Mouse (Mus musculus) midbrain, embryonic 10.5 days (tissue): ENCODE results near the gene Lyrm9. TPM values are rescaled to one million over a fixed set of nuclear protein-coding genes. Genes with fewer than 3 reads are reported as not detected.

Experiments used
- DNase-seq: peaks from one replicate; pipeline ENCODE4 v3.0.0-alpha.2; 2017; ENCODE audit warnings: low spot score
- H3K27ac ChIP-seq: fragments of 300-500 bp; sonication (generic); replicated peaks from 2 replicates; pipeline ENCODE4 v1.5.1; 2016; ENCODE audit warnings: mild to moderate bottlenecking
- H3K27me3 ChIP-seq: fragments of 300-500 bp; sonication (generic); 2 replicates; pipeline ENCODE4 v1.6.1; 2016; ENCODE audit warnings: low read depth, mild to moderate bottlenecking; ENCODE audit not compliant: poor library complexity, severe bottlenecking
- H3K36me3 ChIP-seq: fragments of 300-500 bp; sonication (generic); 2 replicates; pipeline ENCODE4 v1.6.1; 2016; ENCODE audit warnings: mild to moderate bottlenecking, moderate library complexity
- H3K4me1 ChIP-seq: fragments of 300-500 bp; sonication (generic); 2 replicates; pipeline ENCODE4 v1.6.1; 2016
- H3K4me3 ChIP-seq: fragments of 300-500 bp; sonication (generic); 2 replicates; pipeline ENCODE4 v1.5.1; 2016; ENCODE audit warnings: mild to moderate bottlenecking, moderate library complexity
- H3K9me3 ChIP-seq: fragments of 300-500 bp; sonication (generic); replicated peaks from 2 replicates; pipeline ENCODE4 v1.6.1; 2016; ENCODE audit warnings: mild to moderate bottlenecking
- WGBS: fragments of 180-500 bp; shearing (Covaris S2); methylation state at CpG from one replicate; pipeline ENCODE4 v1.1.7; 2016; 5-methylcytosine and 5-hydroxymethylcytosine counted together
- polyA plus RNA-seq: library from polyadenylated mRNA; unstranded; fragments of >200 nt; fragmentation: Nextera tagmentation; extraction: Ambion mirVana; gene quantifications from 2 replicates; pipeline ENCODE4 v1.2.1, GENCODE M21; 2016

The Lyrm9 gene
- polyA plus RNA-seq: 20.7 and 21.8 TPM in 2 replicates

DNA sequence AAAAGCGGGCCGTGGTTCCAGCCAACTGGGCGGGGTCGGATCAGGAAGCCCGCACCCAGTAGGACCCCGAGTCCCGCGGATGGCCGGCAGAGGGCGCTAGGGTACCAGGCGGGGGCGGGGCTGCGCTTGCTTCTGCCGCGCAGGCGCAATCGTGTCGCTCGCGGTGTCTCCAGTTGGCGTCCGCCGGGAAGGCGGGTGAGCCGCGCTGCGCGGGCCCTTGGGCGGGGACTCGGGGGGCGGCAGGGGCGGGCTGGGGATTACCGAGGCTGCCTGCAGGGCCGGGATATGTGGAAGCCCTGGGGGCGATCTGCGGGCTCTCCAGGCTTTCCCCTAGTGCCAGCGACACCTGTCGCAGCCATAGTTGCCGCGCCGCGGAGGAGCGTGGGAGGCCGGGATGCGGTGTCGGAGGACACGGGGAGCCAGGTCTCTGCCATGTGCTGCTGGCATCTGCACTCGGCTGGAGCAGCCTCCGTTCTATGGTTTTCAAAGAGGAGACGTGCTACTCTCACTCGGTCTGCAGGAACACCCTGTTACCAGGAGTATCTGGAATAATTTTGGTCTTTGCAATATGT lies at the start of gene Lyrm9:
Gene Lyrm9 (plus strand): TSS at position 143 of the 572 bp plus-strand sequence.
- Histone ChIP-seq H3K27ac (peak within 1 kb of the TSS; percentile 90), H3K4me1 (peaks cover 57% of the 10 kb centered on the region), H3K9me3 (no peaks in the 10 kb centered on the region), H3K27me3 (peaks cover 6% of the 10 kb centered on the region), H3K36me3 (no peaks in the 10 kb centered on the region), H3K4me3 (peak within 1 kb of the TSS; percentile 72)
- DNase-seq: peak; percentile 97
- under 1% methylated on average over 51 of the region's 51 CpGs for WGBS

DNA sequence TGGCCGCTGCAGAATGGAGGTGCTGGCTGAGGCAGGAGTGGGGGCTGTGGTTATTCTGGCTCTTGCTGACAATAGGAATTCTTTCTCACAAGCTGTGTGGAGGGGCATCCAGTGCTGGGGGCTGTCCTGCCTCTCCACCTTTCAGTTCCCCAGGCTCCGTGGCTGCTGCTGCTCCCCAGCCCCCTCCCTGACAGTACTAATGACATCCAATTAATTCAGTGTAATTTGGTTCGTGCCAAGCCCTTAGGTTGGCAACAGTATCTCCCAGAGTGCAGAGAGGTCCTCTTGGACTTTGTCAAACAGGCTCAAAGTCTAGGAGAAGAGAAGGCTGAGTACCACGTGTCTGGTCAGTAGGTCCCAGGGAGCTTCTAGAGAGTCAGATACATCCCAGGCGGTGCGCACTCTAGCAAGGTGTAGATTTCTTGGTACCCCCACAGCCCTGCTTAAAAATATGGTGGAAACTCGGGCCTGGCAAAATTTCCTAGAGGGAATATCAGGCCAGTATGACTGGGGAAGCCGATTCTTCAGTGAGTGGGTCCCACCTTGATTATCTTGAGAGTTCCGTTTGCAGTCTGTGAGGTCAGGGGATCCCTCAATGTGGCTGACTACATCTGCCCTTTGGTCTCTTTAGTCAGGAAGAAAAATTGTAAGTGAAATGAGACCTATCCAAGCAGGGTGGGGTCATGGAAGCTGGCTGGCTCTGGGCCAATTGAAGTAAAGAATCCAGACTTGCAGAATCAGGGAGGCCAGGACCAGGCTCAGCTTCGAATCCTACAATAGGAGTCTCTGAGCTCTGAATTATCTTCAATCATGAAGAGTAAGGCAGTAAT lies 48.3 kb upstream of the Lyrm9 start:
- 63% methylated on average over 10 of the region's 10 CpGs for WGBS
- Histone ChIP-seq H3K27ac (peak overlapping the region; percentile 29), H3K9me3 (no peaks in the 10 kb centered on the region), H3K36me3 (no peaks in the 10 kb centered on the region), H3K27me3 (peaks cover 16% of the 10 kb centered on the region; the same call in 1 of the 2 replicates), H3K4me1 (peaks cover 22% of the 10 kb centered on the region), H3K4me3 (no peak overlapping the region)
- DNase-seq: no peak

DNA sequence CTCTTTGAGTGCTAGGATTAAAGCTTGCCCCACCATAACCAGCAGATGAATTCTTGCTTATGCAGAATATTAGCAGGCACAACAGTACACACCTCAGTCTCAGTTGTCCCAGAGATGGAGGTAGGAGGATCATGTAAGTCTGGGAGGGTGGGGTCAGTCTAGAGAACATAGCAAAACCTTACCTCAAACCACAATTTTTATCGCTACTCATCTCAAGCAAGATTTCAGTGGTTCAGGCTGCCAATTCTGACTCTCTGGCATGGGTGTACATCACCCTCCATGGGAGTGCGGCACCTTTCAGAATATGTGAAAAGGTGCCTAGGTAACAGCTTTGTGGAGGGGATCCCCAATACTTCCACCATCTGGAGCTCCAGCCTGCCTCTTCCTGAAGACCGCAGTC lies 46.4 kb upstream of the Lyrm9 start:
- 95% methylated on average over 3 of the region's 3 CpGs for WGBS
- Histone ChIP-seq H3K36me3 (no peaks in the 10 kb centered on the region), H3K9me3 (no peaks in the 10 kb centered on the region), H3K27me3 (peaks cover 23% of the 10 kb centered on the region; the same call in 1 of the 2 replicates), H3K4me3 (no peak overlapping the region), H3K4me1 (peaks cover 31% of the 10 kb centered on the region), H3K27ac (no peak overlapping the region)
- DNase-seq: no peak

DNA sequence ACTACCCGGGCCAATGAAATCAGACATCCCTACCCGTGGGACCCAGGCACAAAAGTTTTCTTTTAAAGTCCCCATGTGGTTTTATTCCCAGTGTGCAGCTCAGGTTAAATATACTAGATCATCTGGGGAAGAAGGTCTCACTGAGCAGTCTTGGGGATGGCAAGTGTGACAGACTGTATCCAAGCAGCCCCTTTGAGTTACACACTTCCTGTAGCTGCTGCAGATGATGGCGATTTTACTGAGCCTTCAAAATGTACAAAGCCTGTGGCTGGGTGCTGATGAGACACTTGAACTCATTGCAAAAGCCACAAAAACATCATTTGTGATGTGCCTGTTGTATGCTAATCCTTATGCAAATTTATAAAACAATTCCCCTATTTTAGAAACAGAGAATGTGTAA lies 45.8 kb upstream of the Lyrm9 start:
- Histone ChIP-seq H3K9me3 (no peaks in the 10 kb centered on the region), H3K27me3 (peaks cover 23% of the 10 kb centered on the region; the same call in 1 of the 2 replicates), H3K4me1 (peaks cover 36% of the 10 kb centered on the region), H3K4me3 (no peak overlapping the region), H3K36me3 (no peaks in the 10 kb centered on the region), H3K27ac (no peak overlapping the region)
- no peak for DNase-seq
- WGBS: 87% methylated on average over 3 of the region's 3 CpGs

DNA sequence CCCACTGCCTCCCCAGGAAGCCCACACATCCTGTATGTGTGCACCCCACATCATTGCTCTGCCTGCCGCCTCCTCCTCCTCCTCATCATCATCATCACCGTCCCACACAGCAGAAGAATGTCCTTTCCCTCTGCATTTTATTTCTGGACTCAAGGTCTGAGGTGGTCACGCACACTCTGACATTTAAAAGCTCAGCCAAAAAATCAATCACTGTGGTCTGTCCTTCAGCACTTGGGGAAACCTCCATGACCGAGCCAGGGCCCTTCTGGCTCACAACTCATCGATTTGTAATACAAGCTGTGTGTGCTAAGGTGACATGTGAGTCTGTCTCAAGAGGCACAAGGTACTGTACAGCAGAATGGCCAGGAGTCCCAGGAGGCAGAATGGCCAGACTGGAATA lies 44.1 kb upstream of the Lyrm9 start:
- WGBS: 85% methylated on average over 5 of the region's 5 CpGs
- Histone ChIP-seq H3K4me3 (no peak overlapping the region), H3K36me3 (no peaks in the 10 kb centered on the region)

DNA sequence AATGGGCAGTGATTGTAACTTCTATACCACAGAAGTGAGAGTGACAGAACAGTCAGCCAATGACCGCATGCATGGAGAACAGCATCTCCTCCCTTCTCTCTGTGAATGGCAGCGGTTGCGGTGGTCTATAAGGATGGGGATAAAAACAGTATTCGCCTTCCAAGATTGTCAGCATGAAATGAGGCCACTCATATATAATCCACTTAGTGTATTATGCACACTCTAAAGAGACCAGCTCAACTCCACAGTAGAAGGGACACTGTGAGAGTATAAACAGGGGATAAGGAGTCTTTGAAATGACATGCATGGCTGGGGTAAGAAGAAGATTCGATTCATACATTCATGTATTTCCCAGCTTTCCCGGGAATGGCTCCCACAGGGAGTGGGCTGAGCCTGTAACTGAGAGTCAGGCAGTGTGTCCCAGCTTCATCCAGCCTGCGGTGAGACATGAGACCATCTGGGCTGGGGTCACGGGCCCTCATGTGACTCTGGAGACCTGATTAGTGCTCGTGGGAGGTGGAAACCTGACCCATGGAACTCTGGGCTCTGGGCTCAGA lies 43.5 kb upstream of the Lyrm9 start:
- H3K36me3 ChIP-seq: no peaks in the 10 kb centered on the region
- no peak overlapping the region for H3K4me3 ChIP-seq
- peaks cover 52% of the 10 kb centered on the region for H3K4me1 ChIP-seq
- WGBS: 64% methylated on average over 9 of the region's 9 CpGs
- H3K27me3 ChIP-seq: peaks cover 27% of the 10 kb centered on the region
- no peak for DNase-seq
- peak overlapping the region; percentile 72 for H3K27ac ChIP-seq
- no peaks in the 10 kb centered on the region for H3K9me3 ChIP-seq

More for the DNA sequence above, 44.1 kb upstream of the Lyrm9 start:
- Histone ChIP-seq H3K4me1 (peaks cover 52% of the 10 kb centered on the region), H3K27me3 (peaks cover 27% of the 10 kb centered on the region), H3K9me3 (no peaks in the 10 kb centered on the region), H3K27ac (peak overlapping the region; percentile 30; the same call in 1 of the 2 replicates)
- no peak for DNase-seq

DNA sequence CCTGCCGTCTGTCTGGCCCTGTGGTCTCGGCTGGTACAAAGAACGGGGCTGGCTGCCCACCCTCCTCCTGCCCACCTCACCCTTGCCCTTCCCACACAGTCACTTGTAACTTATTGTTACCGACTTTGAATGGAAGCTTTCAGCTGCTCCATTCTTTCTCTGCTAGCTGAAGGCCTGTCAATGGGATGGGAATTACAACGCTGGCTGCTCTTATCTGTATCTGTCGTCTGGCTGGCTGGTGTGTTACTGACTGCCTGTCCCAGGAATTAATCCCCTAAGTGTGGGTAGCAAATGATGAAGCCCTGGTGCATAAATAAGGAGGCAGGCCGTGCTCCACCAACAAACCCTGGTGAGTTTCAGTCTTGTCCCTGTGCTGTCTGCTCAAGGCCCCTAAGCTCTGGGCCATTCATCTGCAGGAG lies 40.4 kb upstream of the Lyrm9 start:
- DNase-seq: peak; percentile 66
- H3K36me3 ChIP-seq: no peaks in the 10 kb centered on the region
- no peak overlapping the region for H3K4me3 ChIP-seq
- H3K27me3 ChIP-seq: peaks cover 22% of the 10 kb centered on the region
- peaks cover 63% of the 10 kb centered on the region for H3K4me1 ChIP-seq
- WGBS: 13% methylated on average over 7 of the region's 7 CpGs
- H3K9me3 ChIP-seq: no peaks in the 10 kb centered on the region
- H3K27ac ChIP-seq: peak overlapping the region; percentile 76

DNA sequence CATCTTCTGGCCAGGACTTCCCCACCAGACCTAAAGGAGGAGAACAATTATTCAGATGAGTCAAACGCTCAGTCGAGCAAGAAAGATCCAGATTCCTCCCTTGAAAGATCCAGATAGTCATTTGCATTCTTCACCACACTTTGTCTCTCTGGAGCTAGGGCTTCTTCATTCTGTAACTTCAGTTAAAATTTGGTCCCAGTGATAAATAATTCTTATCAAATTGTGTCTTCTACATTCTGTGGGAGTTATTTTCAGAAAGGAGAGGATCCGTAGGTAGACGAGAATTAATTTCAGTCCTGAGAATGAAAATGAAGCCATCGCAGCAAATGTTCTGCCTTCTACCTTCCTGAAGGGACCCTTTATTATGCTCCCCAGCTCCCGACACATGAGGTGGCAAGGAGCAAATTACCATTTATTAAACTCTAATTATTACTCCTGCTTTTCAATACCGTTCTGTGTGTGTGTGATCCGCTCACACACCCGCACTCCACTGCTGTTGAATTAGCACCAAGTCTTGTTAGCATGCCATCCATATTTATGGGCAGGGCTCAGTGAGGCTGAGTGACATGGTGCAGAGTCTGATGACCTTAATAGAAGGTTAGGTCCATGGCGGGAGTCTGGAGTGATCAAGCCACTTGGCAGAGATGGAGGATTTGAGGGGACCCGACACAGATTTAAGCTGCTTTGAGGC lies 36.9 kb upstream of the Lyrm9 start:
- WGBS: 87% methylated on average over 11 of the region's 11 CpGs
- peaks cover 28% of the 10 kb centered on the region for H3K27me3 ChIP-seq
- H3K4me3 ChIP-seq: no peak overlapping the region
- H3K4me1 ChIP-seq: peaks cover 56% of the 10 kb centered on the region
- H3K9me3 ChIP-seq: no peaks in the 10 kb centered on the region
- DNase-seq: no peak
- no peaks in the 10 kb centered on the region for H3K36me3 ChIP-seq
- no peak overlapping the region for H3K27ac ChIP-seq

DNA sequence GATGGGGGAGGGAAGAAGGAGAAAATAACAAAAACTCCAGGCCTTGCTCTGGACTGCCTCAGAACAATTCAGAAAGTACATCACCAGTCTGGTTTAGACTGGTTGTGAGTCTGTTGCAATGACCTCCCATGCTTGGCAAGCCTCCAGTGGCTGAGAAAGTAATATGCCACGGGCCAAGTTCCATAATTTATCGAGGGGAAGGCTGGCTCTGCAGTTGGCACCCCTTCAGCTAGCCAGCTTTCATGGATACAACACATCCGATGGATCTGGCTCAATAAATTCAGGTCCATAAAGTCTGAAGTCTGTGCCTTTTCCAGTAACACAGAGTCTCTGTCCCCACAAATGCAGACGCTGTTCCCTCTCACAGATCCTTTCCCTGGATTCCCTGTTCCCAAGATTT lies 34.8 kb upstream of the Lyrm9 start:
- Histone ChIP-seq H3K9me3 (no peaks in the 10 kb centered on the region), H3K4me3 (no peak overlapping the region), H3K36me3 (no peaks in the 10 kb centered on the region), H3K27me3 (peaks cover 26% of the 10 kb centered on the region), H3K4me1 (peaks cover 41% of the 10 kb centered on the region), H3K27ac (peak overlapping the region; percentile 61)
- DNase-seq: no peak
- 73% methylated on average over 4 of the region's 4 CpGs for WGBS

DNA sequence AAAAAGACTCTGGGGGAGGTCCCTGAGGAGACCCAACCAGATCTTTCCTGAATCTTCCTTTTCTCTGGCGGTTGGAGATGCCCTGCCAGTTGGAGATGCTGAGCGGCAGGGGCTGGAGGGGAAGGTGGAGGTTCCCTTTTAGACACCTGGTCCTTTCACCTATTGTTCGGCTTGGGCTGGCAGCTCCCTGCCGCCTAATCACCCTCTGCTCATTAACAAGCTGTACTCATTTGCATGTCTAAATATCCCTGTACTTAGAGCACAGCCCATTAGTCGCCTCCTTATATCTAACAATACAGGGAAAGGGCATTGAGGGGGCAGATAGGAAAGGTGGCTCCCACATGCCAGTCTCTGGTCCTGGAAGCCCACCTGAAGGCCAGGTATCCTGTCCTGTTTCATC lies 34.3 kb upstream of the Lyrm9 start:
- Histone ChIP-seq H3K4me1 (peaks cover 36% of the 10 kb centered on the region), H3K4me3 (no peak overlapping the region), H3K36me3 (no peaks in the 10 kb centered on the region), H3K27ac (peak overlapping the region; percentile 61), H3K27me3 (peaks cover 24% of the 10 kb centered on the region), H3K9me3 (no peaks in the 10 kb centered on the region)
- DNase-seq: no peak
- WGBS: 37% methylated on average over 5 of the region's 5 CpGs

DNA sequence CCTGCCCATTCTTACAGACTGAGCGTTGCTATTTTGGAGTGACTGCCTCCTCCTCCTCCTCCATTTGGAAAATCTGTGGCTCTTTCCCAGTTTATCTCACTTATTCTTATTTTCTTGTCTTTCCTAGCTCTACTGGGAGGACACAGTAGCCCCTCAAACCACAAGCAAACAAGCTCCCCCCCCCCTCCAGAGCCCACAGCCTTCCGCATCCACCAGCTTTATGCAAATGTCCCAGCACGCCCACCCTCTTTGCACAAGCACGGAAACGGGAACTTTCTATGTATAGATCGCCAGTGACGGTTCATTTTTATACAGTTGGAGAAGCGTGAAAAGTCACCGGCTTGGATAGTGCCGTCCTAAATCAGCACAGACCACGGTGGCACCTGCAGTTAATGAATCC lies 33.9 kb upstream of the Lyrm9 start:
- 60% methylated on average over 11 of the region's 11 CpGs for WGBS
- Histone ChIP-seq H3K36me3 (no peaks in the 10 kb centered on the region), H3K4me3 (no peak overlapping the region), H3K4me1 (peaks cover 32% of the 10 kb centered on the region), H3K27ac (peak overlapping the region; percentile 61; the same call in 1 of the 2 replicates), H3K27me3 (peaks cover 20% of the 10 kb centered on the region), H3K9me3 (no peaks in the 10 kb centered on the region)
- DNase-seq: no peak

DNA sequence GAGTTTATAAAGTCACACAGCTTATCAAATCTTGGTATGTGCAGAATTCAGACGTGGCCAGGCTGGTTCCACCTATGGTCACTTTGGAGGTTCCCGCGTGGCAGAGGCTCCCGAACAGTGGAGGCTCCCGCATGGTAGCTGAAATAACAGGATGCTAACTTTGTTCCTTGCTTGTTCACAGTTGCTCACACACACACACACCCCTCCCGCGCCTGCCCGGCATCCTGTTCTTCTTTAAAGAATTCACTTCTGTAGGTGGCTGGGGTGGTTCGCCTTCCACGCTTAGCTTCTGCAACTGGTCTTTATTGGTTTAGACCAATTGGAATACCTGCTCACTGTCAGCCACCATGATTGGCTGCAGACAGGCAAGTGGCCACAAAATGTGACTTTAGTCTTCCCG lies 33.3 kb upstream of the Lyrm9 start:
- no peak overlapping the region for H3K4me3 ChIP-seq
- peaks cover 19% of the 10 kb centered on the region for H3K27me3 ChIP-seq
- H3K9me3 ChIP-seq: no peaks in the 10 kb centered on the region
- no peaks in the 10 kb centered on the region for H3K36me3 ChIP-seq
- no peak for DNase-seq
- 86% methylated on average over 11 of the region's 11 CpGs for WGBS
- peaks cover 28% of the 10 kb centered on the region for H3K4me1 ChIP-seq
- H3K27ac ChIP-seq: no peak overlapping the region
